Mouse (Mus musculus) embryonic facial prominence, embryonic 13.5 days (tissue): ENCODE data around the gene Efcab11. TPM values are rescaled to one million over a fixed set of nuclear protein-coding genes. Genes with fewer than 3 reads are reported as not detected.
A peak's percentile ranks its signal among the peaks of the same experiment; 100 is the strongest.
"Not testable (repeated sequence)": the region's sequence is repeated elsewhere in the genome, so short reads cannot be mapped to it uniquely, and the experiment has no call there.

ENCODE experiments used
- ATAC-seq: fragments of 200-750 bp; cut with Nextera tagmentation; 2 replicates; pipeline ENCODE4 v1.8.0; 2017; ENCODE audit warnings: low read depth; ENCODE audit not compliant: insufficient number of reproducible peaks, insufficient read depth, low FRiP score, low TSS enrichment
- H3K27ac ChIP-seq: fragments of 300-500 bp; sonication (generic); 2 replicates; pipeline ENCODE4 v1.5.1; 2015; ENCODE audit warnings: moderate library complexity, mild to moderate bottlenecking, inconsistent platforms
- H3K27me3 ChIP-seq: fragments of 300-500 bp; sonication (generic); 2 replicates; pipeline ENCODE4 v1.6.1; 2015; ENCODE audit warnings: mild to moderate bottlenecking, inconsistent platforms
- H3K36me3 ChIP-seq: fragments of 300-500 bp; sonication (generic); 2 replicates; pipeline ENCODE4 v1.6.1; 2015; ENCODE audit warnings: mild to moderate bottlenecking, inconsistent platforms
- H3K4me1 ChIP-seq: fragments of 300-500 bp; sonication (generic); 2 replicates; pipeline ENCODE4 v1.6.1; 2015; ENCODE audit warnings: inconsistent platforms
- H3K4me2 ChIP-seq: fragments of 300-500 bp; sonication (generic); 2 replicates; pipeline ENCODE4 v1.6.1; 2015; ENCODE audit warnings: moderate library complexity, mild to moderate bottlenecking, inconsistent platforms
- H3K4me3 ChIP-seq: fragments of 300-500 bp; sonication (generic); 2 replicates; pipeline ENCODE4 v1.5.1; 2015; ENCODE audit warnings: mild to moderate bottlenecking, inconsistent platforms
- H3K9ac ChIP-seq: fragments of 300-500 bp; sonication (generic); 2 replicates; pipeline ENCODE4 v1.6.1; 2015; ENCODE audit warnings: mild to moderate bottlenecking, inconsistent platforms
- H3K9me3 ChIP-seq: fragments of 300-500 bp; sonication (generic); 2 replicates; pipeline ENCODE4 v1.6.1; 2016; ENCODE audit warnings: inconsistent platforms
- WGBS: fragments of 180-500 bp; shearing (Covaris S2); methylation state at CpG from one replicate; pipeline ENCODE4 v1.1.7; 2015; ENCODE audit warnings: mixed read lengths; 5-methylcytosine and 5-hydroxymethylcytosine counted together
- polyA plus RNA-seq: library from polyadenylated mRNA; unstranded; fragments of >200 nt; fragmentation: Nextera tagmentation; extraction: Ambion mirVana; gene quantifications from 2 replicates; pipeline ENCODE4 v1.2.1, GENCODE M21; 2015

The Efcab11 gene
- polyA plus RNA-seq, 1 experiment from 2014 or later, result 16.8 TPM

- H3K4me1 ChIP-seq, result peaks cover 11% of the 10 kb centered on the region; the same call in 1 of the 2 replicates
- H3K9ac ChIP-seq, result no peak overlapping the region
- H3K27ac ChIP-seq, result no peak overlapping the region
- H3K27me3 ChIP-seq, result no peaks in the 10 kb centered on the region
- 89% methylated on average over 5 of the region's 5 CpGs for WGBS
- H3K36me3 ChIP-seq, result no peaks in the 10 kb centered on the region
- no peak overlapping the region for H3K4me3 ChIP-seq
- H3K4me2 ChIP-seq, result no peak overlapping the region
- ATAC-seq, result no peak
- H3K9me3 ChIP-seq, result 0 out of 2 replicates have a peak, but pooled peaks cover 3% of the 10 kb centered on the region
These were observed 46.7 kb downstream of the Efcab11 start for GRCm38 (mm10) chr12:99837528-99837927.

GRCm38 (mm10) chr12:99836404-99837131 lies 47.7 kb downstream of the Efcab11 start:
- no peak overlapping the region for H3K4me3 ChIP-seq
- 0 out of 2 replicates have a peak, but pooled peaks cover 3% of the 10 kb centered on the region for H3K9me3 ChIP-seq
- H3K4me2 ChIP-seq, result no peak overlapping the region
- ATAC-seq, result 0 out of 2 replicates have a peak, but pooled peaks have one; percentile 26
- H3K27me3 ChIP-seq, result no peaks in the 10 kb centered on the region
- WGBS, result 75% methylated on average over 20 of the region's 20 CpGs
- H3K27ac ChIP-seq, result no peak overlapping the region
- H3K36me3 ChIP-seq, result no peaks in the 10 kb centered on the region
- H3K4me1 ChIP-seq, result peaks cover 11% of the 10 kb centered on the region; the same call in 1 of the 2 replicates
- no peak overlapping the region for H3K9ac ChIP-seq

DNA sequence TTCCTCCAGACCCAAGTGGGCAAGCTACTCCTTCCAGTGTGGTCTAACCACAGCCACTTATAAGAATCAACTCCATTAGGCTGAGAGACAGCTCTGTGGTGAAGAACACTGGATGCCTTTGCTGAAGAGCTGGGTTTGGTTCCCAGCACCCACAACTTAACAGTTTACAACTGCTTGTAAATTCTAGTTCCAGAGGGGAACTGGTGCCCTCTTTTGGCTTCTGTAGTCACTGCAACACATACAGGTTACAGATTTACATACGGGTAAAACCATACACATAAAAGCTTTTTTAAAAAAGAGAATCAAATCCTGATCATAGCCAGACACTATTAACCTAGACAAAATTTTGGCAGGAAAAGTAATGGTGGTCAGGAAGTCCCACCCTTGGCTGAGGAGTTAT lies 50.8 kb downstream of the Efcab11 start:
- no peak overlapping the region for H3K27ac ChIP-seq
- 0 out of 2 replicates have a peak, but pooled peaks cover 3% of the 10 kb centered on the region for H3K9me3 ChIP-seq
- H3K4me2 ChIP-seq, result no peak overlapping the region
- H3K4me3 ChIP-seq, result no peak overlapping the region
- peaks cover 8% of the 10 kb centered on the region; the same call in 1 of the 2 replicates for H3K4me1 ChIP-seq
- no peak for ATAC-seq
- no peaks in the 10 kb centered on the region for H3K27me3 ChIP-seq
- 94% methylated on average over 1 of the region's 1 CpGs for WGBS
- no peak overlapping the region for H3K9ac ChIP-seq
- no peaks in the 10 kb centered on the region for H3K36me3 ChIP-seq

GRCm38 (mm10) chr12:99822591-99822990 lies 61.6 kb downstream of the Efcab11 start:
- no peaks in the 10 kb centered on the region for H3K36me3 ChIP-seq
- WGBS, result 78% methylated on average over 4 of the region's 4 CpGs
- no peaks in the 10 kb centered on the region for H3K27me3 ChIP-seq
- peaks cover 10% of the 10 kb centered on the region for H3K4me1 ChIP-seq
- no peak overlapping the region for H3K4me2 ChIP-seq
- H3K4me3 ChIP-seq, result no peak overlapping the region
- no peak for ATAC-seq
- no peak overlapping the region for H3K27ac ChIP-seq
- H3K9me3 ChIP-seq, result no peaks in the 10 kb centered on the region
- H3K9ac ChIP-seq, result no peak overlapping the region

DNA sequence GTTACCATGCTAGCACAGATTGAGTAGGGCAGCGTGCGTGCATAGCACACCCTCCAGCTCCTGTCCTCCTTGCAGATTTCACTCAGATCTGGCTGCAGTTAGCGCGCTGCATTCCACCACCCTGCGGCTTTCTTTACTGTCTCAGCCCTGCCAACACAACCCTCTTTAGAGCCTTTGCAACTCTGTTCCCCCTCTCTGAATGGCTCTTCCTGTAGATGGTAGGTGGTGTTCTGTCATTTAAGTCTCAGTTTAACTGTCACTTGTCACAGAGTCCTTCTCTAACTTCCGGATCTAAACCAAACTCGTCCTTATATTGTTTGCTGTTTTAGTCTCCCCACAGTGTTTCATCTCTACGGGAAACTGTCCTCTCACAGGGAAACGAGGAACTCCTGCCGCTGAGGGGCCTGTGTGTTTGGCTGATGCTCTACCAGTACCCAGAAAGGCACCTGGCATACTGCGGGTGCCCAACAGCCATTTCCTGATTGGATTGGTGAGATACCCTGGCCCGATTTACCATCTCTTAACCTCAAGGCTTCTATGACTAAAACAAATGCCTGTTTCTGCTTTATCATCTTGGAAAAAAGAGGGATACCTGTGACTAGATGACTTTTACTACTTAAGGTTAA lies 62.8 kb downstream of the Efcab11 start:
- Histone ChIP-seq H3K36me3 (no peaks in the 10 kb centered on the region), H3K27me3 (no peaks in the 10 kb centered on the region), H3K9me3 (no peaks in the 10 kb centered on the region), H3K4me3 (no peak overlapping the region), H3K4me2 (no peak overlapping the region), H3K9ac (no peak overlapping the region), H3K4me1 (peaks cover 10% of the 10 kb centered on the region), H3K27ac (no peak overlapping the region)
- no peak for ATAC-seq
- WGBS, result 82% methylated on average over 12 of the region's 12 CpGs

GRCm38 (mm10) chr12:99819186-99819974 lies 64.9 kb downstream of the Efcab11 start:
- Histone ChIP-seq H3K27me3 (no peaks in the 10 kb centered on the region), H3K4me3 (no peak overlapping the region), H3K4me1 (peaks cover 10% of the 10 kb centered on the region), H3K9ac (no peak overlapping the region), H3K9me3 (no peaks in the 10 kb centered on the region), H3K36me3 (no peaks in the 10 kb centered on the region), H3K27ac (no peak overlapping the region), H3K4me2 (no peak overlapping the region)
- 20% methylated on average over 4 of the region's 4 CpGs for WGBS
- ATAC-seq, result no peak

DNA sequence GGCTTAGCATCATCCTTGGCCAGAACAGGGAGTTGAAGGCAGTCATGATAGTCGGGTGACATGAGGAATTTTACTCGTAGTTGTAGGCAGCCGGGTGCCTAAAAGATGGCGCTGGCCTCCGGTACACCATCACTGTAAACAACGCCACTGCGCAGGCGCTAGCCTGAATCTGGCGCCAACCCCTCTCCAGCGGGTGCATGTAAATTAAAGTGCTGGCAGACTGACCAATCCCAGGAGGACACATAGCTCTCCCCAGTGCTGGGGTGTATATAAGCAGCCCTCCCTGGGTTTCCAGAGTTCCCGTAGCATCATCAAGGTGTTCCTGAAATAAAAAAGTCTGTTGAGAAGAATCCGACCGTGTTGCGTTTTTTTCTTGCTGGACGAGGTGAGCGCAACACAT lies 66.2 kb downstream of the Efcab11 start:
- 94% methylated on average over 16 of the region's 16 CpGs for WGBS
- not testable (repeated sequence) for H3K4me2 ChIP-seq, H3K9me3 ChIP-seq, H3K36me3 ChIP-seq, H3K4me3 ChIP-seq, H3K27ac ChIP-seq, ATAC-seq, H3K27me3 ChIP-seq, H3K9ac ChIP-seq
- peaks cover 10% of the 10 kb centered on the region for H3K4me1 ChIP-seq

- Histone ChIP-seq H3K4me3 (no peak overlapping the region), H3K36me3 (no peaks in the 10 kb centered on the region), H3K4me2 (no peak overlapping the region), H3K27ac (no peak overlapping the region), H3K4me1 (peaks cover 10% of the 10 kb centered on the region), H3K27me3 (no peaks in the 10 kb centered on the region), H3K9me3 (no peaks in the 10 kb centered on the region), H3K9ac (no peak overlapping the region)
- no peak for ATAC-seq
- WGBS, result 91% methylated on average over 8 of the region's 8 CpGs
These were observed 69.0 kb downstream of the Efcab11 start for GRCm38 (mm10) chr12:99815244-99815643.

DNA sequence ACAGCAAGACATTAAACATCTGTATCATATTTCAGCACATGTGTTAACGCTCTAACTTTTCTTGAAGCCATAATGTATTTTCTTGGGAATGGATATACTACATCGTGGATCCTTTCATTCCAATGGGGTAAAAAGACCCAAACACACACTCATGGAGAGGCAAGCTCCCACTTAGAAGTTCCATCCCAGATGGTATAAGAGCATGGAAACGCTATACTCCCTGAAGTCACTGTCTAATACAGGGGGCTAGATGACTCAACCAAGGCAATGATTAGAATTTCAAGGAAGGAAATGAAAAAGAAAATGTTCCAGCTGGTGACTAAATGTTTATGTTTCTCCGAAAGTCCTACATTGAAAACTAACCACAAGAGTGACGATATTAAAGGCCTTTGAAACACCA lies 76.3 kb downstream of the Efcab11 start:
- Histone ChIP-seq H3K4me2 (no peak overlapping the region), H3K36me3 (no peaks in the 10 kb centered on the region), H3K4me3 (no peak overlapping the region), H3K9ac (no peak overlapping the region), H3K27ac (no peak overlapping the region), H3K4me1 (0 out of 2 replicates have a peak, but pooled peaks cover 8% of the 10 kb centered on the region), H3K27me3 (no peaks in the 10 kb centered on the region), H3K9me3 (no peaks in the 10 kb centered on the region)
- no peak for ATAC-seq
- WGBS, result 53% methylated on average over 5 of the region's 5 CpGs

GRCm38 (mm10) chr12:99806741-99807140 lies 77.5 kb downstream of the Efcab11 start:
- not testable (repeated sequence) for H3K27me3 ChIP-seq, H3K4me1 ChIP-seq, H3K4me2 ChIP-seq, H3K27ac ChIP-seq, H3K9me3 ChIP-seq, H3K9ac ChIP-seq, ATAC-seq, H3K36me3 ChIP-seq, H3K4me3 ChIP-seq
- 90% methylated on average over 7 of the region's 7 CpGs for WGBS

DNA sequence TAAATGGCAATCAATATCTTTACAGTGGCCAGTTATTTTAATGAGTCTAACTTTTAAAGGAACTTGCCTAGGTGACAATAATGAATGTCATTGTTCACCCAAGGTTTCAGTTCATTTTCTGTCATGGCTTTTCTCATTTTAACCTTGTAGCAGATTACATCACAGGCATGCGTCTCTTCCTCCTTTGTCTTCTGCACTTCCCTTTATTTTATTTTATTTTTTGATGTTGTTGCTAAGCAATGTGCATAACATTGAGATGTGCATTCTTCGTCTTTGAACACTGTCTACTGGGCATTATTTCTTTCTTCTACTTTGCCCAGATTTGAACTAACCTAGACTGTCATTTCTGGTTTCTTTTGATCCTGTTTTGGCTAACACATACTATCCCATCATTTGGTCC lies 88.3 kb downstream of the Efcab11 start:
- Histone ChIP-seq H3K9ac (no peak overlapping the region), H3K4me2 (no peak overlapping the region), H3K36me3 (no peaks in the 10 kb centered on the region), H3K9me3 (no peaks in the 10 kb centered on the region; the same call in 1 of the 2 replicates), H3K4me1 (peaks cover 23% of the 10 kb centered on the region), H3K27ac (no peak overlapping the region), H3K4me3 (no peak overlapping the region), H3K27me3 (no peaks in the 10 kb centered on the region)
- 74% methylated on average over 2 of the region's 2 CpGs for WGBS
- no peak for ATAC-seq
